Mouse (Mus musculus) forebrain, embryonic 14.5 days (tissue): Measurements from ENCODE around the gene Npas3. TPM values are rescaled to one million over a fixed set of nuclear protein-coding genes. Genes with fewer than 3 reads are reported as not detected.

ENCODE experiments used
- ATAC-seq: fragments of 200-750 bp; cut with Nextera tagmentation; 2 replicates; pipeline ENCODE4 v1.8.0; 2017; ENCODE audit warnings: mild to moderate bottlenecking, moderate library complexity
- DNase-seq: peaks from one replicate; pipeline ENCODE4 v3.0.0-alpha.2; 2015; ENCODE audit warnings: low spot score
- H3K27ac ChIP-seq: fragments of 300-500 bp; sonication (generic); 2 replicates; pipeline ENCODE4 v1.5.1; 2014; ENCODE audit warnings: low read depth, mild to moderate bottlenecking, control low read depth, low read length, moderate library complexity
- H3K27me3 ChIP-seq: fragments of 300-500 bp; sonication (generic); replicated peaks from 2 replicates; pipeline ENCODE4 v1.6.1; 2014; ENCODE audit warnings: low read length, control low read depth, mixed read lengths; ENCODE audit not compliant: control insufficient read depth, insufficient read depth
- H3K36me3 ChIP-seq: fragments of 300-500 bp; sonication (generic); 2 replicates; pipeline ENCODE4 v1.6.1; 2014; ENCODE audit warnings: low read length, control low read depth; ENCODE audit not compliant: control insufficient read depth, insufficient read depth
- H3K4me1 ChIP-seq: fragments of 300-500 bp; sonication (generic); 2 replicates; pipeline ENCODE4 v1.6.1; 2014; ENCODE audit warnings: antibody characterized with exemption, low read length, control low read depth; ENCODE audit not compliant: control insufficient read depth, insufficient read depth
- H3K4me2 ChIP-seq: fragments of 300-500 bp; sonication (generic); 2 replicates; pipeline ENCODE4 v1.6.1; 2014; ENCODE audit warnings: mild to moderate bottlenecking, control low read depth, low read length
- H3K4me3 ChIP-seq: fragments of 300-500 bp; sonication (generic); 2 replicates; pipeline ENCODE4 v1.5.1; 2014; ENCODE audit warnings: low read depth, low read length, control low read depth
- H3K9ac ChIP-seq: fragments of 300-500 bp; sonication (generic); 2 replicates; pipeline ENCODE4 v1.6.1; 2014; ENCODE audit warnings: mild to moderate bottlenecking, low read length, control low read depth, moderate library complexity
- H3K9me3 ChIP-seq: fragments of 300-500 bp; sonication (generic); replicated peaks from 2 replicates; pipeline ENCODE4 v1.6.1; 2016; ENCODE audit warnings: low read length, control low read depth, mixed read lengths; ENCODE audit not compliant: control insufficient read depth
- WGBS: fragments of 180-500 bp; shearing (Covaris S2); extraction: QIAGEN DNeasy Blood & Tissue Kit; methylation state at CpG from one replicate; pipeline ENCODE4 v1.1.7; 2014; 5-methylcytosine and 5-hydroxymethylcytosine counted together
- polyA plus RNA-seq: library from polyadenylated mRNA; unstranded; fragments of >200 nt; fragmentation: Nextera tagmentation; extraction: Ambion mirVana; gene quantifications from 2 replicates; pipeline ENCODE4 v1.2.1, GENCODE M21; 2014

The Npas3 gene
- polyA plus RNA-seq, 1 experiment from 2014 or later = 12.9 TPM

- Histone ChIP-seq H3K9me3 (no peaks in the 10 kb centered on the region), H3K27me3 (no peaks in the 10 kb centered on the region), H3K4me3 (no peak overlapping the region), H3K27ac (no peak overlapping the region), H3K4me2 (no peak overlapping the region), H3K9ac (no peak overlapping the region), H3K36me3 (no peaks in the 10 kb centered on the region), H3K4me1 (peaks cover 18% of the 10 kb centered on the region)
- no peak for ATAC-seq
- no peak for DNase-seq
- WGBS = 85% methylated on average over 3 of the region's 3 CpGs
Observed at GRCm38 (mm10) chr12:53302129-53302528, 53.7 kb downstream of the Npas3 start.

GRCm38 (mm10) chr12:53316715-53317114 is 68.2 kb downstream of the Npas3 start:
- H3K4me3 ChIP-seq = no peak overlapping the region
- DNase-seq (no peak), ATAC-seq (no peak)
- peaks cover 13% of the 10 kb centered on the region; the same call in 1 of the 2 replicates for H3K4me1 ChIP-seq
- H3K27ac ChIP-seq = no peak overlapping the region
- no peaks in the 10 kb centered on the region for H3K36me3 ChIP-seq
- H3K4me2 ChIP-seq = no peak overlapping the region
- no peaks in the 10 kb centered on the region for H3K27me3 ChIP-seq
- WGBS = 43% methylated on average over 2 of the region's 2 CpGs
- no peak overlapping the region for H3K9ac ChIP-seq
- no peaks in the 10 kb centered on the region for H3K9me3 ChIP-seq

DNA sequence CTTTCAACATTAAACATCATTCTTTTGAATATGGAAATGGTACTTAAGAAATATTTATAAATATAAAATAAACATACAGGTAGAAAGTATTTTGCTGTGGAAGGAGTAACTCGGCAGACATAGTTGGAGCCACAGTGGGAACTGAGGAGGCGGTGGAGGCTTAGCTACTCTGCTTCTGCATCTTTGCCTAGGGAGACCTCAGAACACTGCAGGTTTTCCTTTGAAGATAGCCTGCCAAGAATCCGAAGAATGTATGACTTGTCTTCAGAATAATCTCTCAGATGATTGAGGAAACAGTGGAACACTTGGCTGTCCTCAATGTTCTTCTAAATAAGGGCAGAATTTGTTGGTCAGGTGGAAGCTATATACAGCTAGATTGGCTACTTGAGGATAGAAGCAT is 69.3 kb downstream of the Npas3 start:
- Histone ChIP-seq H3K4me3 (no peak overlapping the region), H3K27me3 (no peaks in the 10 kb centered on the region), H3K36me3 (no peaks in the 10 kb centered on the region), H3K27ac (no peak overlapping the region), H3K9me3 (no peaks in the 10 kb centered on the region), H3K9ac (no peak overlapping the region), H3K4me2 (no peak overlapping the region), H3K4me1 (peaks cover 22% of the 10 kb centered on the region)
- 71% methylated on average over 3 of the region's 3 CpGs for WGBS
- ATAC-seq (no peak), DNase-seq (no peak)

- peaks cover 22% of the 10 kb centered on the region for H3K4me1 ChIP-seq
- WGBS = 79% methylated on average over 2 of the region's 2 CpGs
- no peak overlapping the region for H3K4me2 ChIP-seq
- no peak overlapping the region for H3K27ac ChIP-seq
- no peaks in the 10 kb centered on the region for H3K27me3 ChIP-seq
- H3K36me3 ChIP-seq = no peaks in the 10 kb centered on the region
- H3K4me3 ChIP-seq = no peak overlapping the region
- ATAC-seq (no peak), DNase-seq (peak; percentile 65)
- H3K9ac ChIP-seq = no peak overlapping the region
- H3K9me3 ChIP-seq = no peaks in the 10 kb centered on the region
Observed at GRCm38 (mm10) chr12:53320526-53320925, 72.0 kb downstream of the Npas3 start.

- H3K4me3 ChIP-seq = no peak overlapping the region
- H3K36me3 ChIP-seq = no peaks in the 10 kb centered on the region
- DNase-seq (peak; percentile 51), ATAC-seq (peak; percentile 29; the same call in 1 of the 2 replicates)
- peaks cover 22% of the 10 kb centered on the region for H3K4me1 ChIP-seq
- no peak overlapping the region for H3K4me2 ChIP-seq
- H3K27ac ChIP-seq = no peak overlapping the region
- H3K9me3 ChIP-seq = no peaks in the 10 kb centered on the region
- H3K27me3 ChIP-seq = no peaks in the 10 kb centered on the region
- H3K9ac ChIP-seq = no peak overlapping the region
- 57% methylated on average over 12 of the region's 12 CpGs for WGBS
Observed at GRCm38 (mm10) chr12:53321018-53321417, 72.5 kb downstream of the Npas3 start.

GRCm38 (mm10) chr12:53321944-53322343 is 73.5 kb downstream of the Npas3 start:
- Histone ChIP-seq H3K9ac (no peak overlapping the region), H3K4me3 (no peak overlapping the region), H3K27ac (no peak overlapping the region), H3K4me1 (peaks cover 25% of the 10 kb centered on the region), H3K4me2 (no peak overlapping the region), H3K27me3 (no peaks in the 10 kb centered on the region), H3K36me3 (no peaks in the 10 kb centered on the region), H3K9me3 (no peaks in the 10 kb centered on the region)
- DNase-seq (peak; percentile 51), ATAC-seq (peak; percentile 57)
- 13% methylated on average over 2 of the region's 2 CpGs for WGBS

DNA sequence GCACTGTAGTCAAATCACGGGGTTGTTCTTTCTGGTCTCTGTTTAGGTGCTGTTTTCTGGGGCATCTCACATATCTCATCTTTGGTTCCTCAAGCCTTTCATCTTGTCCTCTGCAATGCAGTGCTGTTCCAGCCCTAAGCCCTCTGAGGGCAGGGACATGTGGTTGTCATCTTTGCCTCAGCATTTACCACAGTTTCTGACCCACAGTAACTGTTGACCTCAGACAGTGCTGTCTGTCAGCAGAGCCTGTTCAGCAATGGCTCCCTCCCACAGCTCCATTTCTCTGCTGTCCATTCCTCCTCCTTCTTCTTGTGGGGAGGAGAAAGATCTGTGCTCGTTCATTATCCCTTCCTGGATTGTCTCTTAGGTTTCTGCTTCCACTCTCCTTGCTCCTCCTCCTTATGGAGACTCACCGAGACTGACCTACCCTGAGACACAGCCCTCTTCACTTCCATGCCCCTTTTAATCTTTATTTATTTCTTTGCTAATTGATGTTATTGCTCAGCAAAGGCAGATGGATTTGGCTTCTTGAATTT is 79.2 kb downstream of the Npas3 start:
- ATAC-seq = no peak

GRCm38 (mm10) chr12:53328257-53328736 is 79.8 kb downstream of the Npas3 start:
- DNase-seq (peak; percentile 61), ATAC-seq (0 out of 2 replicates have a peak, but pooled peaks have one; percentile 18)

More for the DNA sequence above, 79.2 kb downstream of the Npas3 start:
- H3K27me3 ChIP-seq = no peaks in the 10 kb centered on the region
- no peak overlapping the region for H3K4me2 ChIP-seq
- H3K9me3 ChIP-seq = no peaks in the 10 kb centered on the region
- H3K4me3 ChIP-seq = no peak overlapping the region
- H3K36me3 ChIP-seq = no peaks in the 10 kb centered on the region
- 53% methylated on average over 3 of the region's 3 CpGs for WGBS
- H3K4me1 ChIP-seq = peaks cover 15% of the 10 kb centered on the region
- H3K9ac ChIP-seq = no peak overlapping the region
- DNase-seq = no peak
- no peak overlapping the region for H3K27ac ChIP-seq

GRCm38 (mm10) chr12:53330141-53330540 is 81.7 kb downstream of the Npas3 start:
- 84% methylated on average over 6 of the region's 6 CpGs for WGBS
- Histone ChIP-seq H3K9ac (no peak overlapping the region), H3K4me2 (no peak overlapping the region), H3K4me1 (peaks cover 15% of the 10 kb centered on the region), H3K36me3 (no peaks in the 10 kb centered on the region), H3K27ac (no peak overlapping the region), H3K4me3 (no peak overlapping the region), H3K9me3 (no peaks in the 10 kb centered on the region), H3K27me3 (no peaks in the 10 kb centered on the region)
- ATAC-seq (no peak; the same call in 1 of the 2 replicates), DNase-seq (no peak)

More at GRCm38 (mm10) chr12:53328257-53328736, 79.8 kb downstream of the Npas3 start:
- Histone ChIP-seq H3K27ac (no peak overlapping the region), H3K9ac (no peak overlapping the region), H3K36me3 (no peaks in the 10 kb centered on the region), H3K9me3 (no peaks in the 10 kb centered on the region), H3K27me3 (no peaks in the 10 kb centered on the region), H3K4me1 (peaks cover 15% of the 10 kb centered on the region), H3K4me2 (no peak overlapping the region), H3K4me3 (no peak overlapping the region)
- 10% methylated on average over 5 of the region's 5 CpGs for WGBS
